Mouse (Mus musculus): ENCODE measurements at regions not wholly inside any gene's neighbourhood (a gene's known extent, or its start where the extent isn't known, plus 50 kb on each side); places are given as distances from the start of the nearest gene placed in this dataset.

DNA sequence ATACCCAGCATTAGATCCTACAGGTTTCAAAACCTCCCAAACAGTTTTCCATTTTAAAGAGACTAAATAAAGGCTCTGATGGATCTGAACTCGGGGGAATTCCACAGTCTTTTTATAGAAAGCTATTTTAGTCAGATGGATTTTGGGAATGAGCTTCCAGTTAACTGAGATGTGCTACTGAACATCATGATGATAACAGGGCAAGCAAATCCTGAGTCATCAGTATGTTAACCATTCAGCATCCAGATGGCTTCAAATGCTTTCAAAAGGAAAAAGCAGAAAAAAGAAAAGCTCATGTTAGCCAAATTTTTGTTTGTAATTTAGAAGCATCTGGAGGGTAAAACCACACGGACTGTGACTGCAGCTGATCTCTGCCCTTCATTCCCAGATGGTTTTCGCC lies 766.7 kb downstream of the Efnb2 start:
- peak; percentile 7 for DNase-seq (ENCODE audit: low read depth)
- TF ChIP-seq CTCF (IDR thresholded peaks at IDR 0.05; ENCODE audit: borderline replicate concordance, extremely low read depth, insufficient read depth, insufficient read length): no peak
- no peak for TF ChIP-seq POLR2A (IDR thresholded peaks at IDR 0.05; ENCODE audit: borderline replicate concordance, extremely low read depth, insufficient read depth, insufficient read length, poor library complexity, severe bottlenecking)

DNA sequence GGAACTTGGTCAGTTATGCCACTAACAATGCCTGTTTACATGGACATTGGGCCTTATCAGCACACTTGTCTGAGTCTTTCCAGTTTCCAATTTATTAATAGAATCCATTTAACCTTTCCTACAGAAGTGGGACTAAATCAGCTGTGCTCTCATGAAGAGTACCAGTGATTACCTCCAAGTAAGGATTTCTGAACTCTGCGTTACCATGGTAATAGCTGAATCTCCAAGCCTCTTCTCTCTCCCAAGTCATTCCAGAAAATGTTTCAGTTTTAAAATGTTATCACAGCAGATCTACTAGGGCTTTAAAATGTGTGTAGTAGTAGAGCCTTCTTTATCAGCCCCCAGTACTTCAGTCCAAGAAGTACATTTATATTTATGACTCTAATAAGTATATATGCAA lies 807.9 kb downstream of the Efnb2 start:
- TF ChIP-seq CTCF (IDR thresholded peaks at IDR 0.05; ENCODE audit: borderline replicate concordance, extremely low read depth, insufficient read depth, insufficient read length) (no peak), POLR2A (IDR thresholded peaks at IDR 0.05; ENCODE audit: borderline replicate concordance, extremely low read depth, insufficient read depth, insufficient read length, poor library complexity, severe bottlenecking) (no peak)
- DNase-seq (ENCODE audit: low read depth): peak; percentile 60

DNA sequence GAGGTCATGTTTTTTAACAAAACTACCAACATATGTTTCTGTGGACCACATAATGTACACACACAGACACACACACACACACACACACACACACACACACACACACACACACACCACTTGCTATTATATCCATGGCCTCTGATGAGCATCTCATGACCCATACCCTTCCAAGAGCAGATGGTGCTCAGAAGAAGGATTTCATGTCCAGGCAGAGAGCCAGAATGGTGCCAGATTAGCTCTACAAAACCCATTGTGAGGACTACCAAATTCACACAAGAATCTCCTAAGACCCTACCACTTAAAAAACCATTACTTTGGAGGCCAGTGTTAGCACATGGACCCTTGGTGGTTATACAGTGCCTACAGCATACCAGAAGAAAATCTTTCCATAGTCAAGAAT lies 810.5 kb downstream of the Efnb2 start:
- TF ChIP-seq CTCF (IDR thresholded peaks at IDR 0.05; ENCODE audit: borderline replicate concordance, extremely low read depth, insufficient read depth, insufficient read length) (no peak), POLR2A (IDR thresholded peaks at IDR 0.05; ENCODE audit: borderline replicate concordance, extremely low read depth, insufficient read depth, insufficient read length, poor library complexity, severe bottlenecking) (no peak)
- peak; percentile 49 for DNase-seq (ENCODE audit: low read depth)

DNA sequence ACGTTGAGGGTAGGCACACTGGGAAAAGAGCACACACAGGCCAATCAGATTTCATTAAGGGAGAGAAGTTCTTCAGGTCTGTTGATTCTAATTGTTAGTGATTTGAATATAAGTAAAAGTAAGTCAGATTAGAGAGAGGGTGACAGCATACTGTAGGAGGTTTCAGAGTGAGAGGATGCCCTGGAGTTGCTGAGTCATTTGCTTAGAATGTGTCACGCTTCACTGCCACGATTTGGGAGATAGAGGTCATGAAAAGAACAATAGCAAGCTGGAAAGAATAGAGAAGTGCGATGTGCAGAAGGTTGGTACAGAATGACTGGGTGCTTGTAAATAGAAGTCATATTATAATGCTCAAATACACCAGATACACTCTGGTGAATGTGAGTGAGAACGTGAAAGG lies 829.1 kb downstream of the Efnb2 start:
- DNase-seq (ENCODE audit: low read depth): no peak
- TF ChIP-seq POLR2A (IDR thresholded peaks at IDR 0.05; ENCODE audit: borderline replicate concordance, extremely low read depth, insufficient read depth, insufficient read length, poor library complexity, severe bottlenecking) (no peak), CTCF (IDR thresholded peaks at IDR 0.05; ENCODE audit: borderline replicate concordance, extremely low read depth, insufficient read depth, insufficient read length) (no peak)

DNA sequence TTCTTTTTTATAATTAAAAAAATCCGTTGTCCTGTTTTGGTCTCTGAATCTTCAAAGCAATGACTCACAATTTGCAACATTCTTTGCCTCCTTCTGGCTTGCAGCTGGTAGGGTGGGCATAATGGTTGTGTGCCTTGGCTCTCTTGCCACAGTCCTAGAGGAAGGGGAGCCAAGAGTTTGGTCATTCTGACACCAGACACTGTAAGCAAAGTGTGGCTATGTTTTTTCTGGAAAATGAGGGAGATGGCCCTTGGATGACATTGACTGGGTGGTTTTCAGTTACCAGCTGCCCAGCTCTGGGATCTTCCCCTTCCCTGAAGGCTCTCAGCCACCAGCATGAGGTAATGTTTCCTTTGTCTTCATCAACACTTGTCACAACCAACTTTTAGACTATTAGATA lies 833.2 kb downstream of the Efnb2 start:
- no peak for DNase-seq (ENCODE audit: low read depth)
- TF ChIP-seq CTCF (IDR thresholded peaks at IDR 0.05; ENCODE audit: borderline replicate concordance, extremely low read depth, insufficient read depth, insufficient read length) (no peak), POLR2A (IDR thresholded peaks at IDR 0.05; ENCODE audit: borderline replicate concordance, extremely low read depth, insufficient read depth, insufficient read length, poor library complexity, severe bottlenecking) (no peak)

DNA sequence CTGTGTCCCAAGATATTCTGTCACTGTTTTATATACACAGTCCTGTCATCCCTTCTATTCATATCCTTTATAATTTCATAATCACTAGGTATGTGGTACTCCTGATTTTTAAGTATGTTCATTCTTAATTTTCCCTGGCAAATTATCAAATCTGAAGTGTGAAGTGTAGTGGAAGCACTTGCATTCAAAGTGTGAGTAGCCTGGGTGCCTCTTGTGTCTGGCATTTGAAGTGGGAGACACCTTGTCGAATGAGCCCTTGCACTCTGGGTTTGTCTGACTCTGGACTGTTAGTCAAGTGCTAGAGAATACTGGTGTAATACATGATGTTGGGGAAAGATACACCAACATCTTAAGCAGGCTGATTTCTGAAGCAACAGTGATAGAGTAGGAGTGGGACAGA lies 852.6 kb downstream of the Efnb2 start:
- TF ChIP-seq POLR2A (IDR thresholded peaks at IDR 0.05; ENCODE audit: borderline replicate concordance, extremely low read depth, insufficient read depth, insufficient read length, poor library complexity, severe bottlenecking): no peak
- no peak for TF ChIP-seq CTCF (IDR thresholded peaks at IDR 0.05; ENCODE audit: borderline replicate concordance, extremely low read depth, insufficient read depth, insufficient read length)
- no peak for DNase-seq (ENCODE audit: low read depth)

DNA sequence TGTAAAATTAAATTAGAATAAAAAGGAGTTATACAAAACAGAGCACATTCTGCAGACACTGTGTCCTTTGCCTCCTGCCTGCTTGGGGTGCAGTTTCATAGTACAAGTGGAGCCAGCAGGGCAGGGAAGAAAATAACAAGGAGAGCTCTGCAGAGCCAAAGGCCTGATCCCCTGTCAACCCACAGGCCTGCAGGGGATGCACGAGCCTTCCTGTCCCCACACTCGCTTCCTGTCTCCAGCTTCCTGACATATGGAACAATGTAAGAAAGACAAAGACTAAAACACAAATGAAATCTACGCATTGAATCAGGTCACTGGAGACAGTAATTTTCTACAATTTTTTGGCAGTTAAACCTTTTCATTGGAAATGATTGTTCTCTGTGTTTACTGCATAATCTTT lies 861.8 kb downstream of the Efnb2 start:
- DNase-seq (ENCODE audit: low read depth): no peak

DNA sequence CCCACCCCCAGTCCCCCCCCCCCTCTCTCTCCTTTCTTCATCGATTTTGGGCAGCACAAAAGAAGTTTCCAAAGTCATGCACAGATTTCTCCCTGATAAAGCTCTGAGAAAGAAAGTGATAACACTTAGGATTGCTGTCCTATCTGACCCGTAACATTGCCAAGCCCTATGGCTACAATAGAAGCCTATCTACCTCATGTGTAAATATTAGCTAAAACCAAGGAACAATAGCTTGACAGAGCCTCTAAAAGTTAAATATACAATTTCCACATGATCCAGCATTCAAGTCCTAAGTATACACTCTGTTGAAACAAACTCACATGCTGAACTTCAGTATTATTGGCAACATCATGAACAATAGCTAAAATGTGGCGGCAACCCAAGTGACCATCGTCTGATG lies 864.9 kb downstream of the Efnb2 start:
- TF ChIP-seq POLR2A (IDR thresholded peaks at IDR 0.05; ENCODE audit: borderline replicate concordance, extremely low read depth, insufficient read depth, insufficient read length, poor library complexity, severe bottlenecking) (no peak), CTCF (IDR thresholded peaks at IDR 0.05; ENCODE audit: borderline replicate concordance, extremely low read depth, insufficient read depth, insufficient read length) (no peak)
- no peak for DNase-seq (ENCODE audit: low read depth)

More for the DNA sequence above, 861.8 kb downstream of the Efnb2 start:
- TF ChIP-seq CTCF (IDR thresholded peaks at IDR 0.05; ENCODE audit: borderline replicate concordance, extremely low read depth, insufficient read depth, insufficient read length) (no peak), POLR2A (IDR thresholded peaks at IDR 0.05; ENCODE audit: borderline replicate concordance, extremely low read depth, insufficient read depth, insufficient read length, poor library complexity, severe bottlenecking) (no peak)

DNA sequence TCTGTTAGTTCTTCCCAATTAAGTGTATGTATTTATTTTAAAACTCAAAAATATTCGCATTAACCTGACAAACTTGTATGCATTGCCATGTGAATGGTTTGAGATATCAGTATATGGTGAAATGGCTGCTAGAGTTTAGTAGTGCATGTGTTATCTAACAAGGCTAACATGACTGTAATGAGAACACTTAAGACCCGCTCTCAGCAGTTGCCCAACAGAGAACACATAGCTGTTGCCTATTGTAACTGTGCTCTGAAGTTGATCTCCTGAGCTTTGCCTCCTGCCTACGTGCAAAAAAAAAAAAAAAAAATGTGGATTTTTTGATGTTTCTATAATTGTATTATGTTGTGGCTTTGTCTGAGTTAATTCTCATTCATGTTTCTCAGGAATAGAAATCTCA lies 897.2 kb downstream of the Efnb2 start:
- TF ChIP-seq POLR2A (IDR thresholded peaks at IDR 0.05; ENCODE audit: borderline replicate concordance, extremely low read depth, insufficient read depth, insufficient read length, poor library complexity, severe bottlenecking): no peak
- TF ChIP-seq CTCF (IDR thresholded peaks at IDR 0.05; ENCODE audit: borderline replicate concordance, extremely low read depth, insufficient read depth, insufficient read length): no peak
- peak; percentile 39 for DNase-seq (ENCODE audit: low read depth)

DNA sequence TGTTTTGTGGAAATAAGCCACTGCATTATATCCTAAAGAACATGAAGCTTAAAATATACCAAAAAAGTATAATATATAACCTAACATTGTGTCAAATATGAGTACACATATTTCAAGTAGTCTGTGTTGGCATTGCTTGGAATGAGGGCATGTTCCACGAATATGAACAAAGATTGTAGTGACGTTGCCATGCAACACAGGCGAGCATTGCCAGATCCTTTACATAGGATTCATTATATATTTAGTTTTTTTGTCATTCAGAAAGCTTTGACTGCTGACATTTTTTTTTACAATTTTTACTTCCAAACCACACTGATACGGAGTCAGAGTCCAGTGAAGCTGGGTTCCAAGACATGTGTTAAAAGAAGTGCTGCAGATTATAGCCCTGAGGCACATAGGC lies 900.1 kb downstream of the Efnb2 start:
- DNase-seq (ENCODE audit: low read depth): peak; percentile 39

DNA sequence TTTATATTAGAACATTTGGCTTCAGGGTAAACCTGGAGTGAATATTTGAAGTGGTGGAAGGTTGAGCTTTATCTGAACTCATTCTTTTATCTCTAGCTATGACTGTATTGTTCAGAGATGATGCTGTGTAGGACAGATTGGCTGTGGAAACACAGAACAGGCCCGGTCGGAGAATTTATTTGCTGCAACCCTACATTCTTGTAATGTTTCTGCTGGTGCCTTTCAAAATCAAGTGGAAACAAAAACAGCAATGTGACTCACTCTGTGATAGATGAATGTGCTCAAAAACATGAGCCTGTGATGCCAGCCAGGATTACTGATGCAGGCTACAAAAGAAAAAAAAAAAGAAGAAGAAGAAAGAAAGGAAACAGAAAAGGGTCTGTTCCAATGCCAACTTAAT lies 928.3 kb downstream of the Efnb2 start:
- DNase-seq (ENCODE audit: low read depth): no peak
- TF ChIP-seq POLR2A (IDR thresholded peaks at IDR 0.05; ENCODE audit: borderline replicate concordance, extremely low read depth, insufficient read depth, insufficient read length, poor library complexity, severe bottlenecking): no peak
- no peak for TF ChIP-seq CTCF (IDR thresholded peaks at IDR 0.05; ENCODE audit: borderline replicate concordance, extremely low read depth, insufficient read depth, insufficient read length)

More for the DNA sequence above, 900.1 kb downstream of the Efnb2 start:
- TF ChIP-seq CTCF (IDR thresholded peaks at IDR 0.05; ENCODE audit: borderline replicate concordance, extremely low read depth, insufficient read depth, insufficient read length) (no peak), POLR2A (IDR thresholded peaks at IDR 0.05; ENCODE audit: borderline replicate concordance, extremely low read depth, insufficient read depth, insufficient read length, poor library complexity, severe bottlenecking) (no peak)

DNA sequence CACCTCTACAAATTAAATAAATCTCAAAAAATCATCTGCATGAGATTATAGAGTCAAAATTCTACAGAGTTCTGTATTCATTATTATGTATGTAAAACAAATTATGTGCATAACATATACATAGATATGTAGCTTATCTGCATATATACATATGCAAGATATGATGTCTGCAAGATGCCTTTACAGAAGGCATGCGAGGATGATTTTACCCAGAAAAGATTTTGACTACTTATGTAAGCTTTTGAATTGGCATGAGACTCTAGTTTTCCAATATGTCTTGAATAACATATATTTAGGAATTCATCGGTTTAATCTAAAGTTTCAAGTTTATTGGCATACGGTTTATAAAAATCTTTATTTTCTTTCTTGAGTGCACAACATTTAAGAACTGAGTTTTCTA lies 939.2 kb downstream of the Efnb2 start:
- no peak for TF ChIP-seq POLR2A (IDR thresholded peaks at IDR 0.05; ENCODE audit: borderline replicate concordance, extremely low read depth, insufficient read depth, insufficient read length, poor library complexity, severe bottlenecking)
- TF ChIP-seq CTCF (IDR thresholded peaks at IDR 0.05; ENCODE audit: borderline replicate concordance, extremely low read depth, insufficient read depth, insufficient read length): no peak
- DNase-seq (ENCODE audit: low read depth): peak; percentile 56
